Mouse (Mus musculus): Measurements from ENCODE around the gene Atp6v1c2. TPM values are rescaled to one million over a fixed set of nuclear protein-coding genes. Genes with fewer than 3 reads are reported as not detected.

The Atp6v1c2 gene
- polyA plus RNA-seq, 1 experiment, result not detected

DNA sequence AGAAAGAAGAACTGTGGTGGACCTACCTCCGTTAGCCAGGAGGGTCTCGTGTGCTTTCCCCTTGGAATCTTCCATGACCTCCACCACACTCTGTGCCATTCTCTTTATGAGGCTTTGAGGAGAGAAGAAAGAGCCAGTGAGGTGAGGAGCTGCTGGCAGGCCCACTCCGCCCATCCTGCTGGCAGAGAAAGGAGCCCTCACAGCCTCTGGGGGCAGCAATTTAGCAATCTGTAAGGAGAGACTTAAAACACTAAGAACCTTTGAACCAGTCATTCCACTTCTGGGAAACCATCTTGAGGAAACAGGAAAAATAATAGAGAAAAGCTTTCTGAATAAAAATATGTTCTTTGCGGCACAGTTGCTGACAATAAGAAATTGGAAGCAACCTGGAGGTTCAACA is 20.9 kb downstream of the Atp6v1c2 start:
- H3K36me3 ChIP-seq (ENCODE audit: control insufficient read depth), result no peaks in the 10 kb centered on the region
- H3K4me1 ChIP-seq (ENCODE audit: control insufficient read depth), result no peaks in the 10 kb centered on the region
- no peak for TF ChIP-seq TAL1 (IDR thresholded peaks at IDR 0.05; ENCODE audit: low read length)
- no peaks in the 10 kb centered on the region for H3K9me3 ChIP-seq (ENCODE audit: control insufficient read depth, low read length)
- H3K27me3 ChIP-seq (ENCODE audit: control insufficient read depth), result no peaks in the 10 kb centered on the region
- no peak overlapping the region for H3K4me3 ChIP-seq (replicated peaks)

DNA sequence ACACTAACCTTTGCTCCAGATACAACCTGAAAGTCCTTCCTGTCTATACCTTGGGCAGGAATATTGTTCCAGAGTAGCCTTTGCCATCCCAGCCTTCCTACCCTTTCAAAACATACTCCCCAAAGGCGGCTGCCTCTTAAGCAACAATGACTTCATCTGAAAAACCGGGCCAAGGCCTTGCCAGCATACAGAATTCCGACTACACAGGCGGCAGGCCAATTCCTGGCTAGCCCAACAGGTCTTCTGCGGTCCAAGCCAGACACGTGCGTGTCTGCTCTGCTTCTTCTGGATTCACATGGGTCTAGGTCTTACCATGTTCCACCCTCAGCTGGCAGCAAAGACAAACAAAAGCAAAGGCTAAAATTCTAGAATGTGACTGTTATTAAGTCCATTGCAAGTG is 23.7 kb downstream of the Atp6v1c2 start:
- Histone ChIP-seq H3K36me3 (ENCODE audit: control insufficient read depth) (no peaks in the 10 kb centered on the region), H3K4me3 (replicated peaks) (no peak overlapping the region), H3K9me3 (ENCODE audit: control insufficient read depth, low read length) (no peaks in the 10 kb centered on the region), H3K4me1 (ENCODE audit: control insufficient read depth) (no peaks in the 10 kb centered on the region), H3K27me3 (ENCODE audit: control insufficient read depth) (no peaks in the 10 kb centered on the region)
- TF ChIP-seq GATA1 (IDR thresholded peaks at IDR 0.05; ENCODE audit: low read length) (no peak), TAL1 (IDR thresholded peaks at IDR 0.05; ENCODE audit: low read length) (no peak)

DNA sequence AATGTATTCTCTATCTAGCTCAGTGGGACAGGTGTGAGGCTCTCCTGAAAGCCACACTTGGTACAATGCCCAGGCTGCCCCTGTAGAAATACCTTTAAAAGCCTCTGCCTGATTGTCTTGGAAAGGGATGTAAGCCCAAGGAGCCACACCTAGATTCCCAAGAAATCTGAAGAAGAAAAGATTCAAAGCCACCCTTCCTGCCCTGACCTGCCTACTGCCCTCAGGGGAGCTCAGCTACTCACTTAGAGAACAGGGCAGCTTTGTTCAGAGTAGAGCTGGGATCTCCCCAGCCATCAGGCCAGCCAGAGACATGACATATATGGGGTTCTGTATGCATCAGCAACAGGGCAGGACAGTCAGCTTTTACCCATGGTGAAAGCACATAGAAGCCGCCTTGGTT is 29.3 kb downstream of the Atp6v1c2 start:
- no peaks in the 10 kb centered on the region for H3K27me3 ChIP-seq (ENCODE audit: control insufficient read depth)
- H3K4me3 ChIP-seq (replicated peaks), result no peak overlapping the region
- H3K4me1 ChIP-seq (ENCODE audit: control insufficient read depth), result no peaks in the 10 kb centered on the region
- H3K9me3 ChIP-seq (ENCODE audit: control insufficient read depth, low read length), result no peaks in the 10 kb centered on the region
- TF ChIP-seq TAL1 (IDR thresholded peaks at IDR 0.05; ENCODE audit: low read length) (no peak), GATA1 (IDR thresholded peaks at IDR 0.05; ENCODE audit: low read length) (no peak)
- H3K36me3 ChIP-seq (ENCODE audit: control insufficient read depth), result no peaks in the 10 kb centered on the region

DNA sequence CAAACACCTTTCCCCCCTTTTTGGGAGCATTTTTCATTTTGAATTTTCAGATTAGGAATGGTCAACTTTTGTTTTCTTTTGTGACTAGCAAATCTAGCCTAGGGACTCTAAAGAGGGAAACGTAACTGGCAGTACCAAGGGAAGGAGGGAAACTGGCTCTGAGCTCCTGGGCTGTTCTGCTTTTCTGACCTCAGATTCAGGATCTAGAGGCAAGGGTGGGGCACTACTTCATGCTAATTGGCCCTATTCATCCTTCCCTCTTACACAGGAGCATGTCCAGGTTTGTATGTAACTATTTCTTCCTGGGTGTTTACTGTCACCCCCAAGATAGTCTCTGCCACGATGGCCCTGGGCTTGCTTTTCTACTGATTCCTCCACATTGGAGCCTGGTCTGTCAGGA is 32.3 kb downstream of the Atp6v1c2 start:
- H3K36me3 ChIP-seq (ENCODE audit: control insufficient read depth), result no peaks in the 10 kb centered on the region
- H3K4me3 ChIP-seq (replicated peaks), result no peak overlapping the region
- H3K27me3 ChIP-seq (ENCODE audit: control insufficient read depth), result no peaks in the 10 kb centered on the region
- H3K4me1 ChIP-seq (ENCODE audit: control insufficient read depth), result no peaks in the 10 kb centered on the region
- H3K9me3 ChIP-seq (ENCODE audit: control insufficient read depth, low read length), result no peaks in the 10 kb centered on the region
- TF ChIP-seq TAL1 (IDR thresholded peaks at IDR 0.05; ENCODE audit: low read length) (no peak), GATA1 (IDR thresholded peaks at IDR 0.05; ENCODE audit: low read length) (no peak)

GRCm38 (mm10) chr12:17290569-17290968 is 38.6 kb downstream of the Atp6v1c2 start:
- Histone ChIP-seq H3K27me3 (ENCODE audit: control insufficient read depth) (no peaks in the 10 kb centered on the region), H3K36me3 (ENCODE audit: control insufficient read depth) (no peaks in the 10 kb centered on the region), H3K4me3 (replicated peaks) (no peak overlapping the region), H3K4me1 (ENCODE audit: control insufficient read depth) (no peaks in the 10 kb centered on the region), H3K9me3 (ENCODE audit: control insufficient read depth, low read length) (no peaks in the 10 kb centered on the region)
- TF ChIP-seq GATA1 (IDR thresholded peaks at IDR 0.05; ENCODE audit: low read length) (no peak), TAL1 (IDR thresholded peaks at IDR 0.05; ENCODE audit: low read length) (no peak)

GRCm38 (mm10) chr12:17289913-17290312 is 39.2 kb downstream of the Atp6v1c2 start:
- peaks cover 3% of the 10 kb centered on the region for H3K36me3 ChIP-seq (ENCODE audit: control insufficient read depth)
- H3K27me3 ChIP-seq (ENCODE audit: control insufficient read depth), result no peaks in the 10 kb centered on the region
- no peak overlapping the region for H3K4me3 ChIP-seq (replicated peaks)
- H3K9me3 ChIP-seq (ENCODE audit: control insufficient read depth, low read length), result no peaks in the 10 kb centered on the region
- TF ChIP-seq GATA1 (IDR thresholded peaks at IDR 0.05; ENCODE audit: low read length) (no peak), TAL1 (IDR thresholded peaks at IDR 0.05; ENCODE audit: low read length) (no peak)
- H3K4me1 ChIP-seq (ENCODE audit: control insufficient read depth), result no peaks in the 10 kb centered on the region

GRCm38 (mm10) chr12:17289060-17289459 is 40.1 kb downstream of the Atp6v1c2 start:
- H3K36me3 ChIP-seq (ENCODE audit: control insufficient read depth), result peaks cover 10% of the 10 kb centered on the region
- TF ChIP-seq TAL1 (IDR thresholded peaks at IDR 0.05; ENCODE audit: low read length) (no peak), GATA1 (IDR thresholded peaks at IDR 0.05; ENCODE audit: low read length) (no peak)
- no peaks in the 10 kb centered on the region for H3K9me3 ChIP-seq (ENCODE audit: control insufficient read depth, low read length)
- no peak overlapping the region for H3K4me3 ChIP-seq (replicated peaks)
- H3K27me3 ChIP-seq (ENCODE audit: control insufficient read depth), result no peaks in the 10 kb centered on the region
- H3K4me1 ChIP-seq (ENCODE audit: control insufficient read depth), result no peaks in the 10 kb centered on the region

DNA sequence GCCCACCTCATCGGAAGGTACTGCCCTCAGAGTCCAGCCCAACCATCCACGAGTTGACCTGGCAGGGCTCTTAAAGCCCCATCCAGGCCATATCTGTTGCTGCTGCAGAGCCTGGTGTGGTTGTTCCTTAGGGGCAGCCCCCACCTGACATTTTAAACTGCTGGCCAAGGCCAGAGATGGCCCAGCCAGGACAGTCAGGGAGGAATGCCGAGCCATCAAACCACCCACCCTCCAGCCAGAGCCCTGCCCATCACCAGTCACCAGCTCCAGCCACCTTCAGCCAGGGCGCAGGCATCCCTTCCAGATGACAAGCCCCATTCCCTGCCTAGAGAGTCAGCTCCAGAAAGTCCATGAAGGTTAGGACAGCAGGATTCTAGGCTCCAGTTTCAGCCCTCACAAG is 40.7 kb downstream of the Atp6v1c2 start:
- Histone ChIP-seq H3K27me3 (ENCODE audit: control insufficient read depth) (no peaks in the 10 kb centered on the region), H3K9me3 (ENCODE audit: control insufficient read depth, low read length) (no peaks in the 10 kb centered on the region), H3K4me3 (replicated peaks) (no peak overlapping the region), H3K4me1 (ENCODE audit: control insufficient read depth) (no peaks in the 10 kb centered on the region), H3K36me3 (ENCODE audit: control insufficient read depth) (peaks cover 15% of the 10 kb centered on the region)
- TF ChIP-seq GATA1 (IDR thresholded peaks at IDR 0.05; ENCODE audit: low read length) (no peak), TAL1 (IDR thresholded peaks at IDR 0.05; ENCODE audit: low read length) (no peak)

DNA sequence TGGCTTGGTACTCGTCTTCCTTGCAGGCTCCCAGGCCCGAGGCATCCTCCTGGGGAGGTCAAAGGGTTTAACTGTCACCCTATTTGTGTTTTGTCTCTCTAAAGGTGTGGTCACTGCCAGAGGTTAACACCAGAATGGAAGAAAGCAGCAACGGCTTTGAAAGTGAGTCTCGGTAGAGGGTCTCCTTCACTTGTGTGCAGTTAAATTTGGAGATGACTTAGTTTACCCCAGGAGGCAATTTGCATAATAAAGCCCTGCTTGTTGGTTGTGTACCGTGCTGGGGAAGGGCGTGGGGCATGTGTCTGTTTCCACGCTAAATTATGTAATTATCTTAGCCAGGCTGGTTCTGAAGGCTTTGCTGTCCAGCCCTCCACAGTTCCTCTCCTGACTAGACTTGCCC is 55.3 kb downstream of the Atp6v1c2 start:
- Histone ChIP-seq H3K4me1 (ENCODE audit: control insufficient read depth) (no peaks in the 10 kb centered on the region; the same call in 1 of the 2 replicates), H3K27me3 (ENCODE audit: control insufficient read depth) (no peaks in the 10 kb centered on the region), H3K4me3 (replicated peaks) (no peak overlapping the region), H3K36me3 (ENCODE audit: control insufficient read depth) (peaks cover 84% of the 10 kb centered on the region), H3K9me3 (ENCODE audit: control insufficient read depth, low read length) (no peaks in the 10 kb centered on the region)
- TF ChIP-seq GATA1 (IDR thresholded peaks at IDR 0.05; ENCODE audit: low read length), result no peak

DNA sequence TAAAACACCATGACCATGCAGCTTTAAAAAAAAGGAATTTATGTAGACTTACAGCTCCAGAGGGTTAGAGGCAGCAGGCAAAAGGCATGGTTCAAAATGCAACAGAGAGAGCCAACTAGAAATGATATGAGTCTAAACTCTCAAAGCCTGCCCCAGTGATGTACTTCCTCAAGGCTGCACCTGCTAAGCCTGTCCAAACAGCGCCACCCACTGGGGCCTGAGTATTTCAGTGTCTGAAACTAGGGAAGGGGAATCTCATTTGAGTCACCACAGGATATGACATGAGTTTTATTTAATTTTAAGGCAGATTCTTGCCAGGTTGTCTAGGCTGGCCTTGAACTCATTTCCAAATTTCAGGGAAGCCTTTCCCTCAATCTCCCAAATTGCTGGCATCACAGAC is 57.9 kb downstream of the Atp6v1c2 start:
- Histone ChIP-seq H3K4me1 (ENCODE audit: control insufficient read depth) (peaks cover 16% of the 10 kb centered on the region), H3K4me3 (replicated peaks) (no peak overlapping the region), H3K36me3 (ENCODE audit: control insufficient read depth) (peaks cover 66% of the 10 kb centered on the region), H3K9me3 (ENCODE audit: control insufficient read depth, low read length) (no peaks in the 10 kb centered on the region), H3K27me3 (ENCODE audit: control insufficient read depth) (no peaks in the 10 kb centered on the region)
- no peak for TF ChIP-seq TAL1 (IDR thresholded peaks at IDR 0.05; ENCODE audit: low read length)
- no peak for TF ChIP-seq GATA1 (IDR thresholded peaks at IDR 0.05; ENCODE audit: low read length)

Measured in erythroblast, embryonic 14.5 days (primary cell).